Mouse (Mus musculus) heart, embryonic 16.5 days (tissue): ENCODE data around the gene Nthl1. TPM values are rescaled to one million over a fixed set of nuclear protein-coding genes. Genes with fewer than 3 reads are reported as not detected.

Experiments used
- ATAC-seq: fragments of 200-750 bp; cut with Nextera tagmentation; replicated peaks from 2 replicates; pipeline ENCODE4 v1.8.0; 2017; ENCODE audit warnings: moderate number of reproducible peaks; ENCODE audit not compliant: insufficient read depth, low FRiP score; ENCODE audit errors: extremely low read depth
- H3K27ac ChIP-seq: fragments of 300-500 bp; sonication (generic); 2 replicates; pipeline ENCODE4 v1.5.1; 2014; ENCODE audit warnings: mild to moderate bottlenecking, low read length, control low read depth, moderate library complexity
- H3K27me3 ChIP-seq: fragments of 300-500 bp; sonication (generic); 2 replicates; pipeline ENCODE4 v1.6.1; 2014; ENCODE audit warnings: low read length, mixed read lengths; ENCODE audit not compliant: control insufficient read depth, insufficient read depth
- H3K36me3 ChIP-seq: fragments of 300-500 bp; sonication (generic); 2 replicates; pipeline ENCODE4 v1.6.1; 2014; ENCODE audit not compliant: control insufficient read depth, insufficient read depth
- H3K4me1 ChIP-seq: fragments of 300-500 bp; sonication (generic); 2 replicates; pipeline ENCODE4 v1.6.1; 2014; ENCODE audit warnings: low read length, mixed read lengths; ENCODE audit not compliant: control insufficient read depth, insufficient read depth
- H3K4me2 ChIP-seq: fragments of 300-500 bp; sonication (generic); 2 replicates; pipeline ENCODE4 v1.6.1; 2014; ENCODE audit warnings: low read depth, mild to moderate bottlenecking, control low read depth, low read length
- H3K4me3 ChIP-seq: fragments of 300-500 bp; sonication (generic); 2 replicates; pipeline ENCODE4 v1.5.1; 2014; ENCODE audit warnings: mild to moderate bottlenecking, control low read depth, low read length
- H3K9ac ChIP-seq: fragments of 300-500 bp; sonication (generic); 2 replicates; pipeline ENCODE4 v1.6.1; 2014; ENCODE audit warnings: low read length, control low read depth
- H3K9me3 ChIP-seq: fragments of 300-500 bp; sonication (generic); replicated peaks from 2 replicates; pipeline ENCODE4 v1.6.1; 2016; ENCODE audit warnings: low read length; ENCODE audit not compliant: control insufficient read depth
- WGBS: fragments of 180-500 bp; shearing (Covaris S2); extraction: QIAGEN DNeasy Blood & Tissue Kit; methylation state at CpG from one replicate; pipeline ENCODE4 v1.1.7; 2014; 5-methylcytosine and 5-hydroxymethylcytosine counted together
- polyA plus RNA-seq: library from polyadenylated mRNA; unstranded; fragments of >200 nt; fragmentation: Nextera tagmentation; extraction: Ambion mirVana; gene quantifications from 2 replicates; pipeline ENCODE4 v1.2.1, GENCODE M21; 2015

The Nthl1 gene
- 11.2 and 12.7 TPM in 2 replicates for polyA plus RNA-seq

DNA sequence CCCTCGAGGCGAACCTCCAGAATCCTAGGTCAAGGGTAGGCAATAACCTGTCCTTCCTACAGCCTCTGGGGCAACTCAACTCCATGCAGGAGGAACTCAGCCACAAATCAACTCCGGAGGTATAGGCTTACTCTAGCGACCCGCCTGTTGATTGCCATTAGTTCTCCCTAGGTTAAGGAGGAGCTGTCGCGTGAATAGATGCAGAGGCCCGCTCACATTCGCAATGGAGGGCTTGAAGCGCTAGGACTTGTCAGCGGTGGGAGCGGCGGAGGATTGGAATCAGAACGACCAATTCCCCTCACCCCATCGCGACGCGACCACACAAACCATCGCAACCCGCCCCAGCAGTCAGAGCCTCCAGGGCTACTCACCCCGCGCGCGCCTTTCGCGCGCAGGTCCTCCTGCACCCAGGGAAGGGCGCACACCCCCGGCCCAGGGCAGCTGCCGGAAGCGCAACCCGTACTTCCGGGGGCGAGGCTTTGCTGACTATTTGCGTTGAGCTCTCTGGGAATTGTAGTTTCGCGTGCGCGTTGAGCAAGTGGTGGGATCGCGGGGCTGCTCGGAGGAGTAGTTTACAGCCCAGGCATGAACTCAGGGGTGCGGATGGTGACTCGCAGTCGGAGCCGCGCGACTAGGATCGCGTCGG is at the start of gene Nthl1, which contains the start of gene Tsc2:
TSS of gene Nthl1 (plus strand) at position 514 of the 646 bp plus-strand sequence.
TSS of gene Tsc2 (minus strand) at position 464 of the 646 bp plus-strand sequence.
- 1% methylated on average over 49 of the region's 51 CpGs for WGBS
- 0 out of 2 replicates have a peak, but pooled peaks cover 3% of the 10 kb centered on the region for H3K27me3 ChIP-seq
- peaks cover 20% of the 10 kb centered on the region for H3K36me3 ChIP-seq
- peaks cover 29% of the 10 kb centered on the region for H3K4me1 ChIP-seq
- peak within 1 kb of the TSS; percentile 82 for H3K4me3 ChIP-seq
- H3K4me2 ChIP-seq, result peak within 1 kb of the TSS; percentile 87
- H3K9ac ChIP-seq, result peak within 1 kb of the TSS; percentile 89
- ATAC-seq, result peak; percentile 76
- H3K27ac ChIP-seq, result peak within 1 kb of the TSS; percentile 94
- H3K9me3 ChIP-seq, result no peaks in the 10 kb centered on the region

DNA sequence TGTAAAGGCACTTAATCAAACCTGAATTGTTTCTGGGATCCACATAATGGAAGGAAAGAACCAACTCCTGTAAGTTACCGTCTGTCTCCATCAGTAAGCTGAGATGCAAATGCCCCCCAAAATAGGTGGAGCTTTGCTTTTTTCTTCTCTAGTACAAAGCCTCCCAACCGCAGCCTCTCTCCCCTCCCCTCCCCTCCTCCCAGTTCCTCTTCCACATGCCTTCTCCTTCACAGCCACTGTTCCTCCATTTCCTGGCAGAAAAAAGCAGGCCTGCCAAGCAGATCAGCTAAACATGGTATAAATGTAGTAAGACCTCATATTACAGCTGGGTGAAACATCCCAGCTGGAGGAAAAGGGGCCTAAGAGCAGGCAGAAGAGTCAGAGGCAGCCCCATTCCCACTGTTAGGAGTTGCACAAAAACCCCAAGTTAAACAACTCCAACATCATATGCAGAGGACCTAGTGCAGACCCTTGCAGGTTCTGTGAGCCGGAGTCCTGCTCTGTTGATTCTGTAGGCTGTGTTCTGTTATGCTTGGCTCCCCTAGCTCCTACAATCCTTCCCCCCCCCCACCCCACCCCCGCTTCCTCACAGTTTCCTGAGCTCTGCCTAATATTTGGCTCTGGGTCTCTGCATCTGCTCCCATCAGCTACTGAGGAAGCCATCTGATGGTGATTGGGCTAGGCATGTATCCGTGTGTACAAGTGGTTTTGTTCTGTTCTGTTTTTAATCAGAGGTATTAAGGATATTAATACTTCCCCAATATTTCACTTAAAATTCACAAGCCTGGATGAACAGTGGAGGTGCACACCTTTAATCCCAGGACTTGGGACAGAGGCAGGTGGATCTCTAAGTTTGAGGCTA is 48.6 kb upstream of the Nthl1 start:
- H3K27me3 ChIP-seq, result no peaks in the 10 kb centered on the region
- H3K4me2 ChIP-seq, result no peak overlapping the region
- no peaks in the 10 kb centered on the region for H3K4me1 ChIP-seq
- H3K36me3 ChIP-seq, result peaks cover 53% of the 10 kb centered on the region
- H3K9ac ChIP-seq, result no peak overlapping the region
- WGBS, result 62% methylated on average over 5 of the region's 5 CpGs
- ATAC-seq, result peak; percentile 68
- no peaks in the 10 kb centered on the region for H3K9me3 ChIP-seq
- peak overlapping the region; percentile 34 for H3K27ac ChIP-seq
- H3K4me3 ChIP-seq, result no peak overlapping the region

DNA sequence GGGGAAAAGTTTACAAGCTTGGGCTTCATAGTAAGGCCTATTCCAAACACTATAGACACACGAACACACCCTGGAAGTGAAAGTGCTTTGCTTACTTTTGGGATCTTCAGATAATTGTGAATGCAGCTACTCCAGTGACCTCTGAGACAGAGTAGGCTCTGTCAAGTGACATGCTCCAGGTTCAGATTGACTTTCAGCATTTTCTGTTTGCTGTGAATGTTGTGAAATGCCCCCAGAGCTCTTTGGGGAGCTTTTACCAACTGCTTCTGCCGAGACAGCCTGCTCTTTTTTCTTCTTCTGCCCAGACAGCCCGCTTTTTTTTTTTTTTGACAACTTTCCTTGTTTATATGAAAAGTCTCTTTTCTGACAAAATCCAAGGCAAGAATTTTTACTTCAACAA is 48.0 kb upstream of the Nthl1 start:
- WGBS, result 71% methylated on average over 3 of the region's 3 CpGs
- Histone ChIP-seq H3K4me1 (no peaks in the 10 kb centered on the region), H3K27ac (peak overlapping the region; percentile 34; the same call in 1 of the 2 replicates)

DNA sequence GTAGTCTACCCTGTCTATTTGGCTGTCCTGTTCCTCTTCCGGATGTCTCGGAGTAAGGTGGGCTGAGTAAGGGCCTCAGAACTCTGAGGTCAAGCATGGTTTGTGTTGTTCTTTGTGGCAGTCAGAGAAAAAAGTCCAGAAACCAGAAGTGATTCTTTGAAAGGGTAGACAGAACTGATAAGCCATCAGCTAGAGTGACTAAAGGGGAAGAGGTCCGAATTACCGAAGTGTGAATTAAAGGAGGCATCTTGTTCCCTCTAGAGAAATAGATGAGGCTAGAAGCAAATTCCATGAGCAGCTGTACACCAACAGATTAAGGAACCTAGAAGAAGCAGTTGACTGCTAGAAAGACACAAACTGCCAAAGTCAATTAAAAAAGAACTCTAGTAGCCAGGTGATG is 45.9 kb upstream of the Nthl1 start:
- H3K9me3 ChIP-seq, result no peaks in the 10 kb centered on the region
- H3K36me3 ChIP-seq, result peaks cover 40% of the 10 kb centered on the region
- H3K4me1 ChIP-seq, result no peaks in the 10 kb centered on the region
- no peak for ATAC-seq
- H3K9ac ChIP-seq, result no peak overlapping the region
- no peak overlapping the region for H3K4me2 ChIP-seq
- no peak overlapping the region for H3K27ac ChIP-seq
- H3K27me3 ChIP-seq, result no peaks in the 10 kb centered on the region
- WGBS, result 86% methylated on average over 4 of the region's 4 CpGs
- H3K4me3 ChIP-seq, result no peak overlapping the region

More for the DNA sequence above, 48.0 kb upstream of the Nthl1 start:
- no peaks in the 10 kb centered on the region for H3K9me3 ChIP-seq
- no peak overlapping the region for H3K4me2 ChIP-seq
- H3K27me3 ChIP-seq, result no peaks in the 10 kb centered on the region
- ATAC-seq, result no peak
- H3K9ac ChIP-seq, result no peak overlapping the region
- no peak overlapping the region for H3K4me3 ChIP-seq
- H3K36me3 ChIP-seq, result peaks cover 54% of the 10 kb centered on the region

DNA sequence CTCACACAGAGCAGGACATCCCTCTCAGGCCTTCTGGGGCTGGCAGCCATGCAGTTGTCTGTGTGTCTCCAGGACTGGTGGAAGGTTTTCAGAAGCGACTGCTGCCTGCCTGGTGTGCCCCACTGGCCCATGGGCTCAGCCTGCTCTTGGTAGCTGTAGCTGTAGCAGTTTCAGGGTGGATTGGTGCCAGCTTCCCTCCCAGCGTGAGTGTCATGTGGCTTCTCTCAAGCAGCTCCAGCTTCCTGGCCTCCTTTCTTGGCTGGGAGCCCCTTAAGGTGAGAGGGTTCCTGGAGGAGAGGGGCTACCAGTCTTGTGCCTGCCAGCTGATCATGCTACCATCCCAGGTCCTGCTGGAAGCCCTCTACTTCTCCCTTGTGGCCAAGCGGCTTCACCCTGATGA is 41.5 kb upstream of the Nthl1 start:
- Histone ChIP-seq H3K9me3 (no peaks in the 10 kb centered on the region), H3K27me3 (no peaks in the 10 kb centered on the region), H3K36me3 (peaks cover 43% of the 10 kb centered on the region), H3K9ac (no peak overlapping the region), H3K4me3 (no peak overlapping the region), H3K4me2 (no peak overlapping the region), H3K27ac (no peak overlapping the region), H3K4me1 (no peaks in the 10 kb centered on the region)
- ATAC-seq, result no peak
- 59% methylated on average over 3 of the region's 3 CpGs for WGBS

DNA sequence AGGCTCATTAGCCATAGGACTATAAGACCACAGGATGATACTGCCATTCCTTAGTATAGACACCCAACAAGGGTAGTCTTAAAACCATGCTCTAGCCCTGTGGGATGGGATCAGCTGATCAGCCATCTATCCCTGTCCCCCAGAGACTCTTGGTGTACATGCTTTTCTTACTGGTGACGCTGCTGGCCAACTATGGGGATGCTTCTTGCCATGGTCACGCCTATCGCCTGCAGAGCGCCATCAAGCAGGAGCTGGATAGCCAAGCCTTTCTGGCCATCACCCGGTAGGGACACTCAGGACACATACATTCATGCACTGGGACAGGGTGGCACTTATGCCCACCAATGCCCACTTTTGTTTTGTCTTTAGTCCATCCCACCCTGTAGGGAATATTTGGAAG is 40.8 kb upstream of the Nthl1 start:
- Histone ChIP-seq H3K9me3 (no peaks in the 10 kb centered on the region), H3K4me2 (no peak overlapping the region), H3K4me3 (no peak overlapping the region), H3K27me3 (no peaks in the 10 kb centered on the region), H3K36me3 (peaks cover 43% of the 10 kb centered on the region), H3K4me1 (no peaks in the 10 kb centered on the region), H3K27ac (no peak overlapping the region), H3K9ac (no peak overlapping the region)
- ATAC-seq, result no peak
- WGBS, result 94% methylated on average over 5 of the region's 5 CpGs

DNA sequence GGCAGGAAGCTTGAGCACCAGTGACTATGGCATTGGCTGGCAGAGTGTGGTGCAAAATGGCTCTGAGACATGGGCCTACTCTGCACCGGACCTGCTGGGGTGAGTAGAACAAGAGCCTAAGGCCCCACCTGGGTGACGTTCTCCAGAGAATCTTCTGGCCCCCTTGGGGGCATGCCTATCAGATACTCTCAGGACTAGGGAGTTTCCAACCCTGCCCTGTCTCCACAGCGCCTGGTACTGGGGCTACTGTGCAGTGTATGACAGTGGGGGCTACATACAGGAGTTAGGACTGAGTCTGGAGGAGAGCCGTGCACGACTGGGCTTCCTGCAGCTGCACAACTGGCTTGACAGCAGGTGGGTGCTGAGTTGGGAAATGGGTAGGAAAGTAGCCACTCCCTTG is 39.2 kb upstream of the Nthl1 start:
- H3K27ac ChIP-seq, result no peak overlapping the region
- ATAC-seq, result no peak
- H3K4me1 ChIP-seq, result no peaks in the 10 kb centered on the region
- H3K36me3 ChIP-seq, result peaks cover 45% of the 10 kb centered on the region
- no peak overlapping the region for H3K9ac ChIP-seq
- WGBS, result 76% methylated on average over 5 of the region's 5 CpGs
- H3K4me3 ChIP-seq, result no peak overlapping the region
- H3K9me3 ChIP-seq, result no peaks in the 10 kb centered on the region
- no peak overlapping the region for H3K4me2 ChIP-seq
- H3K27me3 ChIP-seq, result no peaks in the 10 kb centered on the region

DNA sequence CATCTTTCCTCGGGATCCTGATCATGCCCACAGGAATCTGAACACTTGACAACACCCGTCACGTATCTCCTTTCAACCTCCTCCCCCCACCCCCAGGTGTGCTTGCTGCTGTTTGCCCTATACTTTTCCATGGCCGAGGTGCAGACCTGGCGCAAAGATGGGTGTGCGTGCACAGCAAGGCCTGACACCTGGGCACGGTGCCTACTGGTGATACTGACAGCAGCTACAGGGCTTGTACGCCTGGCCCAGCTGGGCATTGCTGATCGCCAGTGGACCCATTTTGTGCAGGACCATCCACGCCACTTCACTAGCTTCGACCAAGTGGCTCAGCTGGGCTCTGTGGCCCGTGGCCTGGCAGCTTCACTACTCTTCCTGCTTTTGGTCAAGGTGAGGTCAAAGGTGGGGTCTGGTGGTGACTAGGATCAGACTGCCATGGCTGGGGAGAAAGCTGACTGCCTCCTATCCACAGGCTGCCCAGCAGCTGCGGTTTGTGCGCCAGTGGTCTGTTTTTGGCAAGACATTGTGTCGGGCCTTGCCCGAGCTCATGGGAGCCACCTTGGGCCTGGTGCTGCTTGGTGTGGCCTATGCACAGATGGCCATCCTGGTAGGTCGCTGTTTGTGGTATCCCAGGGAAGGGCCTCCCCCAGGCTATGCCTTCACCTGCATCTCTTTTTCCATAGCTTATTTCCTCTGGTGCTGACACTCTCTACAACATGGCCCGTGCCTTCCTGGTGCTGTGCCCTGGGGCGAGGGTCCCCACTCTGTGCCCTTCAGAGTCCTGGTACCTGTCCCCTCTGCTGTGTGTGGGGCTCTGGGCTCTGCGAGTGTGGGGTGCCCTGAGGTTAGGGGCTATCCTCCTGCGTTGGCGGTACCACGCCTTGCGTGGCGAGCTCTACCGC is 38.2 kb upstream of the Nthl1 start:
- no peak overlapping the region for H3K27ac ChIP-seq
- H3K36me3 ChIP-seq, result peaks cover 50% of the 10 kb centered on the region
- H3K4me1 ChIP-seq, result no peaks in the 10 kb centered on the region
- no peak overlapping the region for H3K4me2 ChIP-seq
- H3K4me3 ChIP-seq, result no peak overlapping the region
- H3K9me3 ChIP-seq, result no peaks in the 10 kb centered on the region
- ATAC-seq, result no peak
- WGBS, result 90% methylated on average over 26 of the region's 26 CpGs
- no peak overlapping the region for H3K9ac ChIP-seq
- H3K27me3 ChIP-seq, result no peaks in the 10 kb centered on the region
